Mouse (Mus musculus): ENCODE data around the gene Cln5. TPM values are rescaled to one million over a fixed set of nuclear protein-coding genes. Genes with fewer than 3 reads are reported as not detected.

The Cln5 gene
- total RNA-seq, 2 experiments from 2014 or later, result 20.0 to 21.3 TPM

DNA sequence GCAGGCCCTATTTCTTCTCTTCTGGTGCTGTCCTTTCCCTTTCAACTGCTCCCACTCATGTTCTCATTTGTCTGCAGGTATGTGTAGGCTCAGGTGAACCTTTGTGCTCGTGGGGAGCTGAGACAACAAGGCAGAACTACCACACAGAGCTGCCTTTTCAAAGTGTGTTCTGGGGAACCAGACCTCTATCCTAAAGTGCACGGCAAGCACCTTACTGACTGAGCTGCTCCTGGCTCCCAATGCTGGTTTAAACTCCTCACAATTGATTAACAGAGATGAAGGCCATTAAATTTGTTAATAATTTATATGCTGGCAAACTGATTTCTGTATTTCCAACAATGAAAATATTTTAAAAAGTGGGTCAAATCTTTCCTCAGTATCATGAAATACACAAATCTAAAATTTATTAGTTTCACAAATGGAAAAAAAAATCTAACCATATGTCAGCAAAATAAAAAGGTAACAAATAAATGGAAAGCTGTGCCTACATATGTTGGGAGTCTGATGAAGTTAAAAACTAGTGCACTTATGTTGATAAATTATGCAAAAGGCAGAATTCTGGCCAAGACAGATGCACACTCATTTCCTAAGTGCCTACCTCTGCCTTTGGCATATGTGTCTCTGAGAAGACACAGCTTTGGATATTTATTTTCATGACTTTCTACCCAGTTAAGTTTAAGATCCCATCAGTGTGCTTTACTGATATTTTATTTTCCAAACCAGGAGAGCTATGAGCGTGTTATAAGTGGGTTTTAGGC is 42.8 kb downstream of the Cln5 start:
- DNase-seq, result no peak

GRCm38 (mm10) chr14:103114994-103115670 is 45.1 kb downstream of the Cln5 start:
- no peak for DNase-seq

GRCm38 (mm10) chr14:103125756-103126155 is 55.7 kb downstream of the Cln5 start:
- no peak for DNase-seq

Other genes starting within 250 kb of the Cln5 start
- 10 to 100 TPM; 21.3 to 25.3 TPM for gene Kctd12, start 87.6 kb upstream of the Cln5 start, total RNA-seq (2021)
- gene Acod1, start 23.2 kb upstream of the Cln5 start, total RNA-seq (2021), result not detected
- 10 to 100 TPM; 58.2 to 61.1 TPM for gene Fbxl3, start 29.4 kb downstream of the Cln5 start, total RNA-seq (2021)

Measured in heart, adult 18-20 months (tissue).